Mouse (Mus musculus): ENCODE results near the gene Stab1.

GRCm38 (mm10) chr14:31170963-31171362 lies 2.5 kb upstream of the Stab1 start:
- no peak for TF ChIP-seq CTCF (IDR thresholded peaks at IDR 0.05; ENCODE audit: extremely low read depth, insufficient read depth, low read length)
- TF ChIP-seq POLR2A (IDR thresholded peaks at IDR 0.05; ENCODE audit: extremely low read depth, insufficient read depth, low read length): no peak

Measured in cortical plate, adult 2 months (tissue).